Mouse (Mus musculus): ENCODE measurements around the gene Cebpe. TPM values are rescaled to one million over a fixed set of nuclear protein-coding genes. Genes with fewer than 3 reads are reported as not detected.

Gene Cebpe
- total and polyA plus RNA-seq, 3 experiments, result 0.32 TPM; not detected in 2

Other genes starting within 250 kb of the Cebpe start
- 53.6 and 55.4 TPM in 2 replicates for gene Lrp10, start 248.0 kb downstream of the Cebpe start, total RNA-seq (2012; rRNA removed)
- 100 to 1,000 TPM in 1 of 2 experiments, not detected in 1; 110 TPM for gene Lrp10, start 248.0 kb downstream of the Cebpe start, polyA plus RNA-seq (2012; ENCODE audit: insufficient read depth in 1 of 2, insufficient read length in 2 of 2, low read depth in 1 of 2, low replicate concordance in 2 of 2, missing spikeins in 1 of 2)
- 28.6 and 38.8 TPM in 2 replicates for gene Rem2, start 236.1 kb downstream of the Cebpe start, total RNA-seq (2012; rRNA removed)
- 1 to 10 TPM in 1 of 2 experiments, not detected in 1; 4.8 TPM for gene Rem2, start 236.1 kb downstream of the Cebpe start, polyA plus RNA-seq (2012; ENCODE audit: insufficient read depth in 1 of 2, insufficient read length in 2 of 2, low read depth in 1 of 2, low replicate concordance in 2 of 2, missing spikeins in 1 of 2)
- 170 and 192 TPM in 2 replicates for gene Prmt5, start 194.6 kb downstream of the Cebpe start, total RNA-seq (2012; rRNA removed)
- 100 to 1,000 TPM in 1 of 2 experiments, not detected in 1; 167 TPM for gene Prmt5, start 194.6 kb downstream of the Cebpe start, polyA plus RNA-seq (2012; ENCODE audit: insufficient read depth in 1 of 2, insufficient read length in 2 of 2, low read depth in 1 of 2, low replicate concordance in 2 of 2, missing spikeins in 1 of 2)
- gene Haus4, start 157.6 kb downstream of the Cebpe start, total RNA-seq (2012; rRNA removed), result 39.2 and 47.5 TPM in 2 replicates
- gene Haus4, start 157.6 kb downstream of the Cebpe start, polyA plus RNA-seq (2012; ENCODE audit: insufficient read depth in 1 of 2, insufficient read length in 2 of 2, low read depth in 1 of 2, low replicate concordance in 2 of 2, missing spikeins in 1 of 2), result 10 to 100 TPM in 1 of 2 experiments, not detected in 1; 73.4 TPM
- gene Ajuba, start 134.6 kb downstream of the Cebpe start, total RNA-seq (2012; rRNA removed), result 0.07 and 0.08 TPM in 2 replicates
- gene Ajuba, start 134.6 kb downstream of the Cebpe start, polyA plus RNA-seq (2012; ENCODE audit: insufficient read depth in 1 of 2, insufficient read length in 2 of 2, low read depth in 1 of 2, low replicate concordance in 2 of 2, missing spikeins in 1 of 2), result under 1 TPM in 1 of 2 experiments, not detected in 1; 0.08 TPM
- gene 4931414P19Rik, start 106.2 kb downstream of the Cebpe start, total RNA-seq (2012; rRNA removed), result 1.9 and 2.1 TPM in 2 replicates
- 1 to 10 TPM in 1 of 2 experiments, not detected in 1; 4.8 TPM for gene 4931414P19Rik, start 106.2 kb downstream of the Cebpe start, polyA plus RNA-seq (2012; ENCODE audit: insufficient read depth in 1 of 2, insufficient read length in 2 of 2, low read depth in 1 of 2, low replicate concordance in 2 of 2, missing spikeins in 1 of 2)
- 305 and 327 TPM in 2 replicates for gene Psmb5, start 94.2 kb downstream of the Cebpe start, total RNA-seq (2012; rRNA removed)
- 100 to 1,000 TPM; 318 to 546 TPM for gene Psmb5, start 94.2 kb downstream of the Cebpe start, polyA plus RNA-seq (2012; ENCODE audit: insufficient read depth in 1 of 2, insufficient read length in 2 of 2, low read depth in 1 of 2, low replicate concordance in 2 of 2, missing spikeins in 1 of 2)
- gene Psmb11, start 90.7 kb downstream of the Cebpe start, total RNA-seq (2012; rRNA removed), result not detected in 2 replicates
- gene Psmb11, start 90.7 kb downstream of the Cebpe start, polyA plus RNA-seq (2012; ENCODE audit: insufficient read depth in 1 of 2, insufficient read length in 2 of 2, low read depth in 1 of 2, low replicate concordance in 2 of 2, missing spikeins in 1 of 2), result under 1 TPM in 1 of 2 experiments, not detected in 1; 0.06 TPM
- not detected in 2 replicates for gene Gm17606, start 71.2 kb downstream of the Cebpe start, total RNA-seq (2012; rRNA removed)
- gene Gm17606, start 71.2 kb downstream of the Cebpe start, polyA plus RNA-seq (2012; ENCODE audit: insufficient read depth in 1 of 2, insufficient read length in 2 of 2, low read depth in 1 of 2, low replicate concordance in 2 of 2, missing spikeins in 1 of 2), result under 1 TPM in 1 of 2 experiments, not detected in 1; 0.99 TPM
- 0.89 and 0.92 TPM in 2 replicates for gene Cdh24, start 70.8 kb downstream of the Cebpe start, total RNA-seq (2012; rRNA removed)
- gene Cdh24, start 70.8 kb downstream of the Cebpe start, polyA plus RNA-seq (2012; ENCODE audit: insufficient read depth in 1 of 2, insufficient read length in 2 of 2, low read depth in 1 of 2, low replicate concordance in 2 of 2, missing spikeins in 1 of 2), result 1 to 10 TPM in 1 of 2 experiments, not detected in 1; 5.8 TPM
- gene 1700123O20Rik, start 26.0 kb downstream of the Cebpe start, total RNA-seq (2012; rRNA removed), result 44.2 and 47.0 TPM in 2 replicates
- gene 1700123O20Rik, start 26.0 kb downstream of the Cebpe start, polyA plus RNA-seq (2012; ENCODE audit: insufficient read depth in 1 of 2, insufficient read length in 2 of 2, low read depth in 1 of 2, low replicate concordance in 2 of 2, missing spikeins in 1 of 2), result 10 to 100 TPM in 1 of 2 experiments, not detected in 1; 72.8 TPM
- gene Acin1, start 25.2 kb downstream of the Cebpe start, total RNA-seq (2012; rRNA removed), result 110 and 115 TPM in 2 replicates
- 100 to 1,000 TPM; 103 to 248 TPM for gene Acin1, start 25.2 kb downstream of the Cebpe start, polyA plus RNA-seq (2012; ENCODE audit: insufficient read depth in 1 of 2, insufficient read length in 2 of 2, low read depth in 1 of 2, low replicate concordance in 2 of 2, missing spikeins in 1 of 2)
- not detected in 2 replicates for gene Gm29776, start 13.3 kb downstream of the Cebpe start, total RNA-seq (2012; rRNA removed)
- not detected for gene Gm29776, start 13.3 kb downstream of the Cebpe start, polyA plus RNA-seq (2012; ENCODE audit: insufficient read depth in 1 of 2, insufficient read length in 2 of 2, low read depth in 1 of 2, low replicate concordance in 2 of 2, missing spikeins in 1 of 2)
- gene Slc7a8, start 69.8 kb upstream of the Cebpe start, total RNA-seq (2012; rRNA removed), result 0.07 and 0.08 TPM in 2 replicates
- gene Slc7a8, start 69.8 kb upstream of the Cebpe start, polyA plus RNA-seq (2012; ENCODE audit: insufficient read depth in 1 of 2, insufficient read length in 2 of 2, low read depth in 1 of 2, low replicate concordance in 2 of 2, missing spikeins in 1 of 2), result under 1 TPM in 1 of 2 experiments, not detected in 1; 0.29 TPM
- gene Rnf212b, start 102.0 kb upstream of the Cebpe start, total RNA-seq (2012; rRNA removed), result not detected in 2 replicates
- gene Rnf212b, start 102.0 kb upstream of the Cebpe start, polyA plus RNA-seq (2012; ENCODE audit: insufficient read depth in 1 of 2, insufficient read length in 2 of 2, low read depth in 1 of 2, low replicate concordance in 2 of 2, missing spikeins in 1 of 2), result not detected
- gene Homez, start 158.8 kb upstream of the Cebpe start, total RNA-seq (2012; rRNA removed), result 4.7 and 4.9 TPM in 2 replicates
- gene Homez, start 158.8 kb upstream of the Cebpe start, polyA plus RNA-seq (2012; ENCODE audit: insufficient read depth in 1 of 2, insufficient read length in 2 of 2, low read depth in 1 of 2, low replicate concordance in 2 of 2, missing spikeins in 1 of 2), result 1 to 10 TPM in 1 of 2 experiments, not detected in 1; 8.5 TPM
- 0.56 and 0.73 TPM in 2 replicates for gene Ppp1r3e, start 165.4 kb upstream of the Cebpe start, total RNA-seq (2012; rRNA removed)
- gene Ppp1r3e, start 165.4 kb upstream of the Cebpe start, polyA plus RNA-seq (2012; ENCODE audit: insufficient read depth in 1 of 2, insufficient read length in 2 of 2, low read depth in 1 of 2, low replicate concordance in 2 of 2, missing spikeins in 1 of 2), result 1 to 10 TPM in 1 of 2 experiments, not detected in 1; 1.2 TPM
- gene Bcl2l2, start 171.2 kb upstream of the Cebpe start, total RNA-seq (2012; rRNA removed), result 10.5 and 12.5 TPM in 2 replicates
- gene Bcl2l2, start 171.2 kb upstream of the Cebpe start, polyA plus RNA-seq (2012; ENCODE audit: insufficient read depth in 1 of 2, insufficient read length in 2 of 2, low read depth in 1 of 2, low replicate concordance in 2 of 2, missing spikeins in 1 of 2), result 10 to 100 TPM in 1 of 2 experiments, not detected in 1; 18.8 TPM
- 0.58 and 0.88 TPM in 2 replicates for gene Gm20521, start 171.3 kb upstream of the Cebpe start, total RNA-seq (2012; rRNA removed)
- 1 to 10 TPM in 1 of 2 experiments, not detected in 1; 3.4 TPM for gene Gm20521, start 171.3 kb upstream of the Cebpe start, polyA plus RNA-seq (2012; ENCODE audit: insufficient read depth in 1 of 2, insufficient read length in 2 of 2, low read depth in 1 of 2, low replicate concordance in 2 of 2, missing spikeins in 1 of 2)
- gene Pabpn1, start 180.3 kb upstream of the Cebpe start, total RNA-seq (2012; rRNA removed), result 82.3 and 85.8 TPM in 2 replicates
- gene Pabpn1, start 180.3 kb upstream of the Cebpe start, polyA plus RNA-seq (2012; ENCODE audit: insufficient read depth in 1 of 2, insufficient read length in 2 of 2, low read depth in 1 of 2, low replicate concordance in 2 of 2, missing spikeins in 1 of 2), result 100 to 1,000 TPM in 1 of 2 experiments, not detected in 1; 393 TPM
- gene Slc22a17, start 201.0 kb upstream of the Cebpe start, total RNA-seq (2012; rRNA removed), result 0.13 and 0.31 TPM in 2 replicates
- 1 to 10 TPM in 1 of 2 experiments, not detected in 1; 1.1 TPM for gene Slc22a17, start 201.0 kb upstream of the Cebpe start, polyA plus RNA-seq (2012; ENCODE audit: insufficient read depth in 1 of 2, insufficient read length in 2 of 2, low read depth in 1 of 2, low replicate concordance in 2 of 2, missing spikeins in 1 of 2)
- gene Efs, start 214.0 kb upstream of the Cebpe start, total RNA-seq (2012; rRNA removed), result not detected in 2 replicates
- gene Efs, start 214.0 kb upstream of the Cebpe start, polyA plus RNA-seq (2012; ENCODE audit: insufficient read depth in 1 of 2, insufficient read length in 2 of 2, low read depth in 1 of 2, low replicate concordance in 2 of 2, missing spikeins in 1 of 2), result not detected
- gene Il25, start 220.5 kb upstream of the Cebpe start, total RNA-seq (2012; rRNA removed), result not detected in 2 replicates
- not detected for gene Il25, start 220.5 kb upstream of the Cebpe start, polyA plus RNA-seq (2012; ENCODE audit: insufficient read depth in 1 of 2, insufficient read length in 2 of 2, low read depth in 1 of 2, low replicate concordance in 2 of 2, missing spikeins in 1 of 2)
- not detected in 2 replicates for gene Cmtm5, start 224.1 kb upstream of the Cebpe start, total RNA-seq (2012; rRNA removed)
- gene Cmtm5, start 224.1 kb upstream of the Cebpe start, polyA plus RNA-seq (2012; ENCODE audit: insufficient read depth in 1 of 2, insufficient read length in 2 of 2, low read depth in 1 of 2, low replicate concordance in 2 of 2, missing spikeins in 1 of 2), result not detected